Mouse (Mus musculus): ENCODE measurements around the gene Usp6nl.

Gene Usp6nl

DNA sequence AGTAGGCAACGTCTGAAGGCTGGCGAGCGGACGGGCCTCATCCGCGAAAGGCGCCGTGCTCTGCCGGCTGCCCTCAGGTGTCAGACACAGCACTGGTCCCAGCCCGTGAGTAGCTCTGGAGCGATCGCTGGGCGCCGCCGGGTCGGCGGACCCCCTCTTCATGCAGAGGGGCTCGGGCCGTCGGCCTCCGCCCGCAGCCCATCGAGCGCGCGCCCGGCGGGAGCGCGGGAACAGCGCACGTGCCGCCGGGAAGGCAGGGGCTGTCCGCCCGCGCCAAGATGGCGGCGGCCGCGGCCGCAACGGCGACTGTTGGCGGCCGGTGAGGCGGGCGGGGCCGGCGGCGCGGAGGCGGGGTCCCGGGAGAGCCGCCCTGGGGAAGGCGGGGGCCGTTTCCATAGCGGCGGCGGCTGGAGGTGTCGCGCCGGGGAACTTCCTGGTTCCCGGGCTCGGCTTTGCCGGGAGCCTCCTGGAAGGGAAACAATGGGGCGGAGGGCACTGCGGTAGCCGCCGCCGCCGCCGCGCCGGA lies at the start of gene Usp6nl:
Gene Usp6nl (plus strand): TSS at position 292 of the 526 bp plus-strand sequence.
- DNase-seq: peak; percentile 84 to 86

- DNase-seq: no peak
Observed at GRCm38 (mm10) chr2:6273392-6273845, 49.0 kb upstream of the Usp6nl start.

- no peak for DNase-seq
Observed at GRCm38 (mm10) chr2:6278813-6279530, 43.5 kb upstream of the Usp6nl start.

GRCm38 (mm10) chr2:6279614-6280301 lies 42.7 kb upstream of the Usp6nl start:
- DNase-seq: no peak

GRCm38 (mm10) chr2:6283569-6283968 lies 38.9 kb upstream of the Usp6nl start:
- no peak for DNase-seq

GRCm38 (mm10) chr2:6284784-6285183 lies 37.7 kb upstream of the Usp6nl start:
- DNase-seq: no peak

DNA sequence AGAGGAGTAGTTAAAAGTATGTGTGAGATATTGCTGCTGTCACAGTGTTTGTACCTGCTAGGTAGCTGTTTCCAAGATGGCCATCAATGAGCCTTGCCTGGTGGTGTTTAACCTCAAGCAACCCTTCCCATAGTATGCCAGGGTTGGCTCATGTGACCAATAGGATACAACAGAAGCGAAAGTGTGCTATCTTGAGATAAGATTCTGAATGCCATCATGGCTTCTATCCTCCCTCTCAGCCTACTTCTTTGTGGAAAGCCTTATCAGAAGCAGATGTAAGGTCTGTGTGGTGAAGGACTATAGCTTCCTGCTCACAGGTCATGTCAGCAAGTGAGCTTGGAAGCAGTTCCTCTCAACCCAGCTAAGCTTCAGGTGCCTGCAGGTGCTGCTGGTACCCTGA lies 36.7 kb upstream of the Usp6nl start:
- DNase-seq: no peak

DNA sequence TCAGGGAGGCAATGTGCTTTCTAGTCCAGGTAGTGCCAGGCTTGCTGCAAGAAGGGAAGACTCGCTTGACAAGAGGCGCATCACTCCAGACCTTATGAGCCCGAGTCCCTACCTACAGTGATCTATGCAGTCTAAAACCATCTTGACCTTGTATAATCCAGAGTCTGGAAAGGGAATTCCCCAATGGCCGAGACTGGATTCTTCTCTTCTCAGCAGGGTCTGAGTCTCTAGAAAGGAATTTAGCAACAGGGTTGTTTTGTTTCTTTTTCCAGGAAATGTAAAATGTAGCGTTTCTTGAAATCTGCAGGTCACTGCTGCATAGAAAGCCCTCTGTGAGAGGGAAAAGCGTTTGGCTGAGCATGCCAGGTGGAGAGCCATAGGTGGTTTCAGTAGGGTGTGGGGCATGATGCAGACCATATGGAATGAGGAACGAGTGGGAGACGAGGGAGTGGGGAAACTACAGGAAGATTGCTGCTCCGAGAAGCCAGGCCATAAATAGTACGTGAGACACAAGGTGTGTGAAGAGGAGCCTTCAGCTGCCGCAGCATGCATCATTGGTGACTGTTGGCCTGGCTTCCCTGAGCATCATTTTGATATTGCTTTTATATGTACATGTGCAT lies 28.5 kb upstream of the Usp6nl start:
- no peak for DNase-seq

DNA sequence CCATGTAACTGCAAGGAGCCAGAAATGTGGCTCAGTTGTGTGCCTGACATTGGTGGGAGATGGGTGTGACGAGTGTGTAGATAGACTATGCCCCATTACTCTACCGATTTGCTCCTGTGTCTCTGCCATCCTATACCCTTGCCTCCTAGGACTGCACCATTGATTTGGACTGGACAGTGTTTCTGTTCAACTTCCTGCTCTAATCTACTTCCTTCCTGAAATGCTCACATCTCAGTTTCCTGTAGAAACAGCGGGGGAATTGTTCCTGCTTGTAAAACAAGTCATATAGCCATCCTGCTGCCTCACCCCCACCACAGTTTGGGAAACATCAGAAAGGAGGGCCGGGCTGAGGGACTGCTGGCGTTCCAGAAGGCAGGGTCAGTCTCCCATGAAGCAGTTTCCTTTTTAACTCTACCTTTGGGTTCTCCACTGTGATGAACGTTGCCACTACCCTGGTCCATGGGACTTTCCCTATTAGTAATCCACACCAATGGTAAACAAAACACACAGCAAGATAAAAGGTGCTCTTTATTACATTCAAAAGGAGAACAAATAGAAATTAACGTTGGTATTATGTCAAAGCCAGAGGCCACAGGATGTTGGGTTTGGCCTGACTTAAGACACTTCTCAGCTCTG lies 27.4 kb upstream of the Usp6nl start:
- no peak for DNase-seq

DNA sequence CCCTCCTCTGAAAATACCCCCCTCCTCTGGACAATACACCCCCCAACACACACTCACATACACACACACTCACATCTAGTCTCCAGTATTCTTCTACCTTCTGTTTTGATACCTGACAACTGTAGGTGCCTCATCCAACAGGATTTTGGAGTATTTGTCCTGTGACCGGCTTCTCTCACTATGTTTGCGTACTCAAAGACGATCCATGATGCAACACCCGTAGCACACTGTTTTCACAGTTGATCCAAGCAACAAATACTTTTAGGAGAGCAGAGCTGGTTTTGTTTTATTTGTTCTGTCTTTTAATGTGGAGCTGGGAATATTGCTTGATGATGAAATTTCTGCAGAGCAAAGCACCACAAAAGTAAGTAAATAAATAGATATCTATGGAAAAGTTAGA lies 17.7 kb upstream of the Usp6nl start:
- DNase-seq: no peak

- DNase-seq: no peak
Observed at GRCm38 (mm10) chr2:6306861-6307260, 15.6 kb upstream of the Usp6nl start.

GRCm38 (mm10) chr2:6309373-6309821 lies 13.1 kb upstream of the Usp6nl start:
- no peak for DNase-seq

- DNase-seq: no peak
Observed at GRCm38 (mm10) chr2:6312764-6313163, 9.7 kb upstream of the Usp6nl start.

DNA sequence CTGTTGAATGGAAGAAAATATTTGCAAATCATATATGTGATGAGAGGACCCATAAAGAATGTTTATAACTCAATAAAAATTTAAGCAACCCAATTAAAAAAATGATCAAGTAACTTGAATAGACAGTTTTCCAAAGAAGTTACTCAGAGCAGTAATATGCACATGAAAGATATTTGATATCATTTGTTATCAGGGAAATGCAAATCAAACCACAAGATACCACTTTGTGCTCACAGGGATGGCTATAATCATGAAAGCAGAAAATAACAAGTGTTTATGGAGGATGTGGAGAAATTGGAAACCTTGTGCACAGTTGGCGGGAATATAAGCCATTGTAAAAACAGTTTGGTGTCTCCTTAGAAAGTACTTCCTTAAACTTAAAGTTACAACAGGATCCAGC lies 8.7 kb upstream of the Usp6nl start:
- DNase-seq: no peak

- DNase-seq: no peak
Observed at GRCm38 (mm10) chr2:6320153-6320552, 2.3 kb upstream of the Usp6nl start.

- DNase-seq: no peak
Observed at GRCm38 (mm10) chr2:6321769-6322375, 595 bp upstream of the Usp6nl start.

- DNase-seq: peak; percentile 53 to 67
Observed at GRCm38 (mm10) chr2:6322938-6323521, 563 bp downstream of the Usp6nl start.

DNA sequence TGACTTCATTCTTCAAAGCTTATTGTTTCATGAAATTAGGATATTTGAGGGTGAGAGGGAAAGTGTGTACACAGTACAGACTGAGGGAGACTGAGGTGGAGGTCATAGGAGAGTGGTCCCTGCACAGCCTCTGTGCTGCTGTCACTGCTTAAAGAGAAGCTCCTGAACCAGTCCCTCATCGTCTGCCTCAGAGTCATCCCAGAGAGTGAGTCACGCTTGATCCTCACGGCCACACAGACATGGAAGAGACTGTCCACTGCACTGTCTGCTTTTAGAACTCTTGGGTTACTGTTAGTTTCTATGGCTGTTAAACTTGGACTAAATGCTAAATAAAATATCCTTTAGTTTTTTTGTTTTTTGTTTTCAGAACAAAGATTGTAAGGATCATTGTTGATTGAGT lies 3.2 kb downstream of the Usp6nl start:
- no peak for DNase-seq

DNA sequence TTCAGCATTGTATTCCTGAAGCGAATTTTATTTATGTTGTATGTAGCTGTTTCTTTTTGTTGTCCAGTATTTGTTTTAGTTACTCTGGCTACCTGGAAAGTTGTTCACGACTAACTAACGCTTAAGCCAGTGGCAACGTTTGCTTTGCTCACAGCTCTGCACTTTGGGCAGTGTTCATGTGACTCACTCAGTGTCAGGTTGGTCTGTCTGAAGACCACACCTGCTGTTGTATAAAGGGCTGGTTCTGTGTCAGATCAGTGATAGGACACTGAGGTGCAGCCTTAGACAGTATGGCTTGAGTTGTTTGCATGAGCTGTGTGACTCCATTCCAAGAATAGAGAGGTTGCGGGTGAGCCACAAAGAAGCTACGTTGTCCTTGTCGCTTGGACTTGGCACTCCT lies 6.5 kb downstream of the Usp6nl start:
- DNase-seq: no peak

DNA sequence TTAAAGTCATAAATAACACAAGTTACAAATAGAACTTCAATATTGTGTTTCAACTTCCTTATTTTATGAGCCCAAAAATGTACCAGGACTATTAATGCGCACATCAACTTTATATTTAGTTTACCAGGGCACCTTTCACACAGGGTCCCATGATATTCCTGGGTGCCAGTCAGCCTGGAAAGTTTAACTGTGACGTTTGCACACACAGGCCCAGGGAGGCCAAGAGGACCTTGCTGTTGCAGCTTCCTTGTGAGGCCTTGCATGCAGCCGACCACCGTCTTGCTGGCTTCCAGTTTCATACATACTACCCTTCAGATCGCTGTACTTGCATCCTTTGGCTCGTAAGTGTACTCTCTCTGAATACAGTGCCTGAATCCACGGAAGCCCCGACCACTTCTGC lies 8.3 kb downstream of the Usp6nl start:
- no peak for DNase-seq

- DNase-seq: no peak
Observed at GRCm38 (mm10) chr2:6331324-6332137, 9.1 kb downstream of the Usp6nl start.

Measured in thymus, postnatal 36 days (tissue).